Mouse (Mus musculus) kidney, embryonic 15.5 days (tissue): ENCODE measurements around the gene Rnf130. TPM values are rescaled to one million over a fixed set of nuclear protein-coding genes. Genes with fewer than 3 reads are reported as not detected.

Source experiments
- ATAC-seq: fragments of 200-750 bp; cut with Nextera tagmentation; replicated peaks from 2 replicates; pipeline ENCODE4 v1.8.0; 2017; ENCODE audit warnings: moderate TSS enrichment; ENCODE audit not compliant: low FRiP score
- H3K27ac ChIP-seq: fragments of 300-500 bp; sonication (generic); 2 replicates; pipeline ENCODE4 v1.5.1; 2015; ENCODE audit warnings: mild to moderate bottlenecking, inconsistent platforms
- H3K27me3 ChIP-seq: fragments of 300-500 bp; sonication (generic); 2 replicates; pipeline ENCODE4 v1.6.1; 2015; ENCODE audit warnings: inconsistent platforms
- H3K36me3 ChIP-seq: fragments of 300-500 bp; sonication (generic); 2 replicates; pipeline ENCODE4 v1.6.1; 2015; ENCODE audit warnings: inconsistent platforms
- H3K4me1 ChIP-seq: fragments of 300-500 bp; sonication (generic); 2 replicates; pipeline ENCODE4 v1.6.1; 2015; ENCODE audit warnings: inconsistent platforms
- H3K4me2 ChIP-seq: fragments of 300-500 bp; sonication (generic); 2 replicates; pipeline ENCODE4 v1.6.1; 2015; ENCODE audit warnings: moderate library complexity, mild to moderate bottlenecking, inconsistent platforms
- H3K4me3 ChIP-seq: fragments of 300-500 bp; sonication (generic); replicated peaks from 2 replicates; pipeline ENCODE4 v1.5.1; 2015; ENCODE audit warnings: mild to moderate bottlenecking, inconsistent platforms
- H3K9ac ChIP-seq: fragments of 300-500 bp; sonication (generic); 2 replicates; pipeline ENCODE4 v1.6.1; 2015; ENCODE audit warnings: mild to moderate bottlenecking, inconsistent platforms
- H3K9me3 ChIP-seq: fragments of 300-500 bp; sonication (generic); replicated peaks from 2 replicates; pipeline ENCODE4 v1.6.1; 2016; ENCODE audit warnings: inconsistent platforms
- WGBS: fragments of 180-500 bp; shearing (Covaris S2); methylation state at CpG from one replicate; pipeline ENCODE4 v1.1.7; 2015; ENCODE audit warnings: mixed read lengths; 5-methylcytosine and 5-hydroxymethylcytosine counted together
- polyA plus RNA-seq: library from polyadenylated mRNA; unstranded; fragments of >200 nt; fragmentation: Nextera tagmentation; extraction: Ambion mirVana; gene quantifications from 2 replicates; pipeline ENCODE4 v1.2.1, GENCODE M21; 2015

Gene Rnf130
- 59.1 and 62.8 TPM in 2 replicates for polyA plus RNA-seq

DNA sequence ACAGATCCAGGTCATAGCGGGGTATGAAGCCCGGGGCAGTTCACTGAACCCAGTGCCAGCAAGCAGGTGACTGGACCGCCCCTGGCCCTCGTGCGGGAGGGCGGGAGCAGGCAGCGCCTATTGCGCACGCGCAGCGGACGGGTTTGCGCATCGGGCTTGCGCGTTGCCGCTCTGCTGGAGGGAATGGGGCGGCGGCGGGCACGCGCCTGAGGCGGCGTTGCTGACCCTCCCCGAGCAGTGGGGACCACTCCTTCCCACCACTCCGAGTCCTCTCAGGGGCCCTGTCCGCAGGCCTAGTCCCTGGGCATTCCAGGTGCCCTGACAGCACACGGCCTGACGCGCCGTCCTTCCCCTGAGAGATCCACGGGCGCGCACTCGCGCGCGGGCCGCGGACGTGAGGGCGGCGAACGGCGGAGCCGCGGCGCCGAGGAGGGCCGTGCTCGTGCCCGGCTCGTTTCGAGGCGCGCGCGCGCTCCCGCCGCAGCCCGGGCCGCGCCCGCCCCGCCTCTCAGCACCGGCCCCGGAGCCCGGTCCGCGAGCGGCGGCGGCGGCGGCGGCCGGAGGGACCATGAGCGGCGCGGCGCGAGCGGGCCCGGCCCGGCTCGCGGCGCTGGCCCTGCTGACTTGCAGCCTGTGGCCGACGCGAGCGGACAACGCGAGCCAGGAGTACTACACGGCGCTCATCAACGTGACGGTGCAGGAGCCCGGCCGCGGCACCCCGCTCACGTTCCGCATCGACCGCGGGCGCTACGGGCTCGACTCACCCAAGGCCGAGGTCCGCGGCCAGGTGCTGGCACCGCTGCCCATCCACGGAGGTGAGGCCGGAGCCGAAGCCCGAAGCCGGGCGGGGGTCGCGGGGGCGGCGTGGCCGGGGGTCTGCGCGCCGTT lies at the start of gene Rnf130:
TSS of gene Rnf130 (plus strand) at position 514 of the 888 bp plus-strand sequence.
- Histone ChIP-seq H3K4me3 (peak within 1 kb of the TSS; percentile 75), H3K27me3 (peaks cover 8% of the 10 kb centered on the region; the same call in 1 of the 2 replicates), H3K36me3 (no peaks in the 10 kb centered on the region), H3K27ac (peak within 1 kb of the TSS; percentile 93), H3K4me1 (peaks cover 21% of the 10 kb centered on the region), H3K9ac (peak within 1 kb of the TSS; percentile 86), H3K4me2 (peak within 1 kb of the TSS; percentile 71), H3K9me3 (no peaks in the 10 kb centered on the region)
- WGBS, result under 1% methylated on average over 120 of the region's 129 CpGs
- peak; percentile 93 for ATAC-seq

DNA sequence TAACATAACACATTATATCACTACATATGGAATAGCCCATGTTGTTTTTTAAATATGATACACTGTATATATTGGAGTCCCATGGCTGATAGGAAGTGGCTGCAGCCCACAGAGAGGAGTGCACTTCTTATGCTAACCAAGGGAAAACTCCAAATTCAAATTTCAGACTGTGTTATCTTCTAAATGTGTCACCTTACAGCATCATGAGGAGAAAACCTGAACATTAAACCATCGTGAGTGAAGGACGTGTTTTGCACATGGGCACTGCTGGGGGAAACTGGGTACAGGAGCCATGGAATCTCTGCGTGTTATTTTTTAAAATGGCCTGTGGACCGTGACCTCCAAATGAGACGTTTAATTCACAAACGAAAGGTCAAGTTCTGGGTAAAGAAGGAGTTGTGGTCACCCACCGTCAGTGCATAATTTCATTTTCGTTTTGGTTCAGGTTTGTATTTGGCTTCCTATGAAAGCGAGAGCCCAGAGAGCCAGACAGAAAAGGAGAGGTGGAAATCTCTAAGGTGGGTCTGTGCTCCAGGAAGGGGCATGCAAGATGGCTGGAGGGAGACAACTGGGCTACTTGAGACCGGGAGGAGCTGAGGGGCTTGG lies 47.1 kb upstream of the Rnf130 start:
- no peak for ATAC-seq
- H3K4me3 ChIP-seq, result no peak overlapping the region
- H3K9me3 ChIP-seq, result peaks cover 3% of the 10 kb centered on the region; the same call in 1 of the 2 replicates
- 83% methylated on average over 10 of the region's 10 CpGs for WGBS
- H3K27me3 ChIP-seq, result no peaks in the 10 kb centered on the region
- no peaks in the 10 kb centered on the region for H3K36me3 ChIP-seq
- H3K4me2 ChIP-seq, result no peak overlapping the region
- H3K9ac ChIP-seq, result no peak overlapping the region
- no peaks in the 10 kb centered on the region for H3K4me1 ChIP-seq
- H3K27ac ChIP-seq, result no peak overlapping the region

DNA sequence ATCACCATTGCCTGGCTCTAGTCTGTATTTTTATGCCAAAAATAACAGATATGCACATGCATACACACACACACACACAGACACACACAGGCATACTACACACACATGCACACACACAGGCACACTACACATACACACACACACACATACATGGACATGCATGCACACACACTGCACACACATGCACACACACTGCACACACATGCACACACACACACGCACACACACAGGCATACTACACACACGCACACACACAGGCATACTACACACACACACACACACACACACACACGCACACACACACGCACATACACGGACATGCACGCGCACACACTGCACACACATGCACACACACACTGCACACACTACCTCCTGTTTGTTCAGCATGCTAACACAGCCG lies 46.2 kb upstream of the Rnf130 start:
- Histone ChIP-seq H3K27me3 (no peaks in the 10 kb centered on the region), H3K4me1 (no peaks in the 10 kb centered on the region), H3K4me3 (no peak overlapping the region), H3K4me2 (no peak overlapping the region), H3K27ac (no peak overlapping the region), H3K9me3 (peaks cover 3% of the 10 kb centered on the region; the same call in 1 of the 2 replicates), H3K36me3 (no peaks in the 10 kb centered on the region), H3K9ac (no peak overlapping the region)
- WGBS, result 95% methylated on average over 8 of the region's 8 CpGs
- ATAC-seq, result no peak

DNA sequence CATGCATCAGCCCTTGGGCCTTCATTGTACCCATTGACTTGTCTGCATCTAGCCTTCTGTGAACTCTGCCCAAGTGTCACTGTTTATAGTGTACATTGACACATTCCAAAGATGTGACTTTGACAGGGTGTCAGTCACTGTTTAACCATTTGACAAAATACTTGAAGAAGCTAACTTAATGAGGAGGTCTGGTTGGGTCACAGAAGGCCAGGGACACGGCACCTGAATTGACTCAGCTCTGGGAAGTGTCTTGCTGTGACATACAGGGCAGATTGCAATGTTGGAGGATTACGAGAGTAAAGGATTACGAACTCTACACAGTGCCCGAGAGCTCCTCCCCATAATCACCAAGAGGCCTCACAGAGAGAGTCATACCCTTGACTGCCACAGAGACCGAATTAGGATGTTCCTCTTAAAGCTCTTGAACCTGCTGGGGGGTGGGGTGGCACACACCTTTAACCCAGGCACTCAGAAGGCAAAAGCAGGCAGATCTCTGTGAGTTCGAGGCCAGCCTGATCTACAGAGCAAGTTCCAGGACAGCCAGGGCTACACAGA lies 44.4 kb upstream of the Rnf130 start:
- no peak overlapping the region for H3K9ac ChIP-seq
- H3K4me1 ChIP-seq, result no peaks in the 10 kb centered on the region
- H3K4me2 ChIP-seq, result no peak overlapping the region
- no peaks in the 10 kb centered on the region for H3K36me3 ChIP-seq
- no peak overlapping the region for H3K4me3 ChIP-seq
- ATAC-seq, result peak; percentile 29; the same call in 1 of the 2 replicates
- no peaks in the 10 kb centered on the region for H3K27me3 ChIP-seq
- no peak overlapping the region for H3K27ac ChIP-seq
- WGBS, result 83% methylated on average over 6 of the region's 6 CpGs
- no peaks in the 10 kb centered on the region for H3K9me3 ChIP-seq

DNA sequence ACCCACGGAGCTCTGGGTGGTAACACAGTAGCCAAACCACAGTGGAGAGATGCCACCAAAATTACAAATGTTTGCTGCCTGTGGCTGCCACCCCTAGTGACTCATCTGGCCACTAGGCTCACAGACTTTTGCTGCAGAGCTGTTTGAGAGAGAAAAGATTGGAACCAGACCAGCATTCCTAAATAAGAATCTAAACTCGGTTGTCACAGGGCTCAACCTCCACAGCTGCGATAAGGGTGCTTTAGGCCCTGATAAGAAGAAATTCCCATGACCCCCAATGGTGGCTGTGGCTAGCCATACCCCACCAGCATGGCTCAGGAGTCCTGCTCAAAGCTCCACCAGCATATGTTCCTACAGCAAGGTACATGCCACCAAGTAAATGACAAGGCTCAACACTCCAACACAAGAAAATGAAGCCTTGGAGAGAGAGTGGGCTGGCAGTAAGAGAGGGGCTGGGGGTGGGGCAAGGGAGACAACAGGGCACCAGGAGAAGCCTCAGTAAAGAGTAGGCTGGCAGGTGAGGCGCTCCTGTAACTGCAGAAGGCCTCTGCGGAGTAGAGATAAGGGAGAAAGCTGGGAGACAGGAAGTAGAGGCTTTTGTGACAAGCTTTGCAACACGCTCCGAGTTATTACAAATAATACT lies 43.7 kb upstream of the Rnf130 start:
- Histone ChIP-seq H3K4me3 (no peak overlapping the region), H3K4me1 (no peaks in the 10 kb centered on the region), H3K27ac (no peak overlapping the region), H3K9ac (no peak overlapping the region), H3K27me3 (no peaks in the 10 kb centered on the region), H3K9me3 (no peaks in the 10 kb centered on the region), H3K36me3 (no peaks in the 10 kb centered on the region), H3K4me2 (no peak overlapping the region)
- WGBS, result 73% methylated on average over 7 of the region's 7 CpGs
- ATAC-seq, result no peak

DNA sequence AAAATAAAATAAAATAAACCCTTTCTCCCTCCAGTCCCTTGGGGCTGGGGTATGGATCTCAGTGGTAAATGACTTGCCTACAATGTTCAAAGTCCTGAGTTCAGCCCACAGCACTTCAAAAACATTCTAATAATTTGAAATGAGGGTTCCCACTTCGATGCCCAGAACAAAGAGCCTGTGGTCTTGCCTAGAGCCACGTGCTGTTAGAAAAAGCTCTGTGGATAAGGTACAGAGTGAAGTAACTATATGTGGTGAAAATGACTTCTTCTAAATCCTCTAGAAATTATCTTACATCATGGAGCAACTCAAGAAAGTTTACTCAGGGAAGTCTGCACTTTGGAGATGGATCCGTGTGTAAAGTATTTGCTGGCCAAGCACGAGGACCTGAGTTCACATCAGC lies 43.1 kb upstream of the Rnf130 start:
- Histone ChIP-seq H3K4me3 (no peak overlapping the region), H3K9me3 (no peaks in the 10 kb centered on the region), H3K36me3 (no peaks in the 10 kb centered on the region), H3K27ac (no peak overlapping the region), H3K9ac (no peak overlapping the region), H3K4me2 (no peak overlapping the region), H3K4me1 (no peaks in the 10 kb centered on the region), H3K27me3 (no peaks in the 10 kb centered on the region)
- no peak for ATAC-seq
- 90% methylated on average over 4 of the region's 4 CpGs for WGBS

DNA sequence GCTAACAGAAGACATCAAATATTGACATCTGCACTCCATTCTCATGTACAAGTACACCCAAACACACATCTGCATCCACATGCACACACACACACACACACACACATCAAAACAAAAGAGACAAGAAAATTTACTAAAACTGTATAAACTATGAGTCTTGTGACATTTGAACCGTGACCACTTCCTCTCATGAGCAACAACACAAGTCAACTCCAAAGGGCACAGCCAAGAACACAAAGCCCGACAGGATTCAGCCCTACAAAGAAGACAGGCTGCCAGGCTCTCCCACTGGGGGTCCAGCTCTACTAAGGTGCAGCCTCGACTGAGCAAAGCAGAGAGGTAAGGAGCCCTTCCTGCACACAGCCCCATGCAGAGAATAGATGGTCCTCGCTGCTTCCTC lies 42.3 kb upstream of the Rnf130 start:
- WGBS, result 46% methylated on average over 4 of the region's 4 CpGs
- ATAC-seq, result no peak

DNA sequence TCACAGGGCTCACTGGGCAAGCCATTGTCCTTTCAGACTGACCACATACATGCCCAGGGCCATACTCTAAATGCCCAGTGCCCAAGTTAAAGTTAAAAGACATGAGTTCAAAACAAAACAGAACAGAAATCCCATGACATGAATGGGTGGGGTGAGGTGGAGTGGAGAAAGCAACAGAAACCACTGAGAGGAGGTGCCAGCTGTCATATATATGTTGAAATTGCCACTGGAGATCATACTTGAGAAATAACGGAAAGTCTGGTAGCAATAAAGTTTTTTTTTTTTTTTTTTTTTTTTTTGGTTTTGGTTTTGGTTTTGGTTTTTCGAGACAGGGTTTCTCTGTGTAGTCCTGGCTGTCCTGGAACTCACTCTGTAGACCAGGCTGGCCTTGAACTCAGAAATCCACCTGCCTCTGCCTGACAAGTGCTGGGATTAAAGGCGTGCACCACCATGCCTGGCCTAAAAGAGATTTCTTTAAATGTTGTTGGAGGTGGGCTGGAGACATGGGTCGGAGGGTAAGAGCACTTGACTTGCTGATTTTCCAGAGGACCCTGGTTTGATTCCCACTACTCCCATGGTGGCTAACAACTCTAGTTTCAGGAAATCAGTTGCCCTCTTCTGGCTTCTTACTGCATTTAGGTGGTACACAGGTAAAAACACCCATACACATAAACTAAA lies 41.1 kb upstream of the Rnf130 start:
- no peak overlapping the region for H3K27ac ChIP-seq
- H3K27me3 ChIP-seq, result no peaks in the 10 kb centered on the region
- no peaks in the 10 kb centered on the region for H3K4me1 ChIP-seq
- no peaks in the 10 kb centered on the region for H3K9me3 ChIP-seq
- WGBS, result 84% methylated on average over 4 of the region's 4 CpGs
- H3K4me2 ChIP-seq, result no peak overlapping the region
- no peak overlapping the region for H3K4me3 ChIP-seq
- H3K9ac ChIP-seq, result no peak overlapping the region
- ATAC-seq, result no peak
- H3K36me3 ChIP-seq, result no peaks in the 10 kb centered on the region

More for the DNA sequence above, 42.3 kb upstream of the Rnf130 start:
- Histone ChIP-seq H3K9me3 (no peaks in the 10 kb centered on the region), H3K9ac (no peak overlapping the region), H3K4me3 (no peak overlapping the region), H3K4me2 (no peak overlapping the region), H3K4me1 (no peaks in the 10 kb centered on the region), H3K27ac (no peak overlapping the region), H3K36me3 (no peaks in the 10 kb centered on the region), H3K27me3 (no peaks in the 10 kb centered on the region)

DNA sequence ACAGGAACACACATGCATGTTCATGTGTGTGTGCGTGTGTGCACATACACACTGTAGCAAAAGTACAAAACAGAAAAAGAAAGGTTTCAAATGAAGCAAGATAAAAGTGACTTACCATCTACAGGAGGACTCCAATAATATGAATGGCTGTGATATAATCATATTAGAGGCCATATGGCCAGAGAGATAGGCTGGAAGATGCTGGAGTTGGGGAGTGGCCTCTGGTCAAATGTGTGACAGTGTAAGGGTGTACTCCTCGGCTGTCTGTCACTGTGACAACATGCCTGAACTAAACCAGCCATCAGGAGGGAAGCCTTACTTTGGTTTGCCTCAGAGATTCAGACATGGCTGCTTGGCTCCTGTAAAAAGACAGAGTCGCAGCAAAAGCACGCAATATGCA lies 40.1 kb upstream of the Rnf130 start:
- WGBS, result 90% methylated on average over 4 of the region's 4 CpGs
- Histone ChIP-seq H3K4me2 (no peak overlapping the region), H3K27ac (no peak overlapping the region), H3K9ac (no peak overlapping the region), H3K4me3 (no peak overlapping the region), H3K9me3 (no peaks in the 10 kb centered on the region), H3K4me1 (no peaks in the 10 kb centered on the region), H3K27me3 (no peaks in the 10 kb centered on the region), H3K36me3 (no peaks in the 10 kb centered on the region)
- ATAC-seq, result no peak

DNA sequence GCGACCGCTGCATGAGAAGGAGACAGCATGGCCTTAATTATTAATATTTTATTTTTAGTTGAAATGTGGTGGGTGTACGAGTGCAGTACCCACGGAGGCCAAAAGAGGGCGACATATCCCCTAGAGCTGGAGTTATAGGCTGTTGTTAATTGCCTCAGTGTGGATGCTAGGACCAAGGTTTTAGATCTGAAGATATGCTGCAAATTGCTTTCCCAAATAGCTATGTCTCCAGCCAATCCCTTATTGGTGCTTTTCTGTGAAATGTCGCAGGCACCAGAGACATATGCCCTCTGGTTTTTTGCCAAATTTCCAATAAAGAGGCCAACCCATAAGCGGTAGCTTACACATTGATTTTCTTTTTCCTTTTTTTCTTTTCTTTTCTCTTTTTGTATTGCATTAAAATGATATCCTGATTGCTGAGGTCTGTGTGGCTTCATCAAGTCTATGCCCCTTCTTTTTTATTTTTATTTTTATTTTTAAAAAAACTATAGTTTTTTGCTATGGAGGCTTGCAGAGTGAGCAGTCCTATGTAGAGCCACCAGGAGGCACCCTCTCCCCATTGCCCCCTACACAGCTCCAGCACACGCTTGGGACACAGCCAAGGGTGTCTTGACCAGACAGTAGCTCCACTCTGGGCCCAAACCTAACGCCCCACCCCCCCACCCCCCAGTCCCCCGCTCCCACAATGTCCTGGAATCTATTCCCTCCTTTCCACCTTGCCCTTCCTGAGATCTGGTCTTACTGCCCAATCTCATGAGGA lies 38.7 kb upstream of the Rnf130 start:
- Histone ChIP-seq H3K27me3 (no peaks in the 10 kb centered on the region), H3K9ac (no peak overlapping the region), H3K4me3 (no peak overlapping the region), H3K4me2 (no peak overlapping the region), H3K9me3 (no peaks in the 10 kb centered on the region), H3K36me3 (no peaks in the 10 kb centered on the region), H3K27ac (no peak overlapping the region), H3K4me1 (no peaks in the 10 kb centered on the region)
- WGBS, result 20% methylated on average over 10 of the region's 10 CpGs
- peak; percentile 86 for ATAC-seq

DNA sequence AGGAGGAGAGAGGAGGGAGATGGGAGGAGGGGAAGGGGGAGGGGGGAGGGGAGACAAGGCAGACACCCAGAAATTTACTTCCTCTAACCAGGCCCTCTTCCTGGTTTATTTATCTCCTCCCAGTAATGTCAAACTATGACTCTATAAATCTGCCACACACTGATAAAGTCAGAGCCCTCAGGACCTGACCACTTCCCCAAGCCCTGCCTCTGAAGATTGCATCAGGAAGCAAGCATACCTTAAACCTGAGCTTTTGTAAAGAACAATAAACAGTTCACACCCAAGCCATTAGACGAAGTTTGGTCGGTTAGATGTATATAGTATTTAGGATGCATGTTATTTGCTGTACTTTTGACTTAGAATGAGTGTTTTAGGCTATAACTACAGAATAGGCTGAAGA lies 30.6 kb upstream of the Rnf130 start:
- 57% methylated on average over 2 of the region's 2 CpGs for WGBS
- Histone ChIP-seq H3K27me3 (no peaks in the 10 kb centered on the region), H3K4me1 (no peaks in the 10 kb centered on the region), H3K27ac (no peak overlapping the region), H3K4me2 (no peak overlapping the region), H3K36me3 (no peaks in the 10 kb centered on the region), H3K9me3 (no peaks in the 10 kb centered on the region), H3K4me3 (no peak overlapping the region), H3K9ac (no peak overlapping the region)
- no peak for ATAC-seq
